Mouse (Mus musculus): Measurements from ENCODE around the gene Nr1h4.

The Nr1h4 gene

DNA sequence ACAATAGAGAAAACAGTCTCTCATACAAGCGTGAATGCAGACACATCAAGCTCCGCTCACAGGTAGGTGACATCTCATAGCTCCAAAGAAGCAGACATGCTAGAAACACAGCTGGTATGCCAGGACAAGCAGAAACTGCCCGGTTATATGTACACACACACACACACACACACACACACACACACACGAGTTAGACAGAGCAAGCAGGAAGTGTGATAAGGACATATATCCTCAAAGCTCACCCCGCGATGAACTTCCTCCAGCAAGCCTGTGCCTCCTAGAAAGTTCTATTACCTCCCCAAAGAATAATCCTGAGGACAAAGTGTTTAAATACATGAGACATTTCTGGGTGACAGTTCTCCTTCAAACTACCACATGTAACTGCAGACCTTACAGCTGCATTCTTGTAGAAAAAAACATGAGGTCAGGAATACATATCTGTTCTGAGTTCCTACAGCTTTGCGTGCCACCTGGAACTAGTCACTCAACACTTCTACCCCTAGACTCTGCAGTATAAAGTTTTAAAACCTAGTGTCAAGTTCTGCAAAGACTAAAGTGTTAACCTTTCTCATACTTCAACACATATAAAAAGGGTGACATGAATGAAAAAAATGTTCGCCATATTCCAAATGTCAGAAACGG, 11.5 kb downstream of the Nr1h4 start:
- DNase-seq (ENCODE audit: low spot score) = no peak

DNA sequence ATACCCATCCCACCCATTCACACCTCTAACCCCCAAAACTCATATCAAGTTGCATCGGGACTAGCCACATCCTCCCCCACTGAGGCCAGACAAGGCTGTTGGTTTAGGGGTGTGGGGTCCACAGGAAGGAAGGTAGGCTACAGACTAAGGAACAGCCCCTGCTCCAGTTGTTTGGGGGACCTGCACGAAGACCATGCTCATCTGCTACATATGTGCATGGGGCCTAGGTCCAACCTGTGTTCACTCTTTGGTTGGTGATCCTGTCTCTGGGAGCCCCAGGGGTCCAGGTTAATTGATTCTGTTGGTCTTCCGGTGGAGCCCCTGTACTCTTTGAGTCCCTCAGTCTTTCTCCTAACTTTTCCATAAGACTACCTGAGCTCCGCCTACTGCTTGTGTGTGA, 13.0 kb downstream of the Nr1h4 start:
- DNase-seq (ENCODE audit: low spot score) = no peak

DNA sequence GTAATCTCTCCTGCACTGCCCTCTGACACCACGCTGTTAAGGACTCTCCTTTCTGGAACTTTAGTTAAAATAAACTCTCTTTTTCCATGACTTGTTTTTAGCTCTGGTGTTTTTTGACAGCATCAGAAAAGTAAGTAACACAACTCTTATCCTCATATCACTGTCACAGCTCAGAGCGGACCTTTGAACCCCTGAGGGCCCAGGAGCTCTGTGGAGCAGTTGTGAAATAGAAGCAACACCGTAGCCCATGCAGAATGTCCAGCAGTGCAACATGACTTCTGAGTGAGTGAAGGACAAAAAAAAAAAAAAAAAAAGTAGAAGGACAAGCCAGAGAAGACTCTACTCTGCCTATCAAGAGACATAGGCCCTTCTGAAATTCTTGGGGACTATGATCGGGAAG, 14.2 kb downstream of the Nr1h4 start:
- no peak for DNase-seq (ENCODE audit: low spot score)

DNA sequence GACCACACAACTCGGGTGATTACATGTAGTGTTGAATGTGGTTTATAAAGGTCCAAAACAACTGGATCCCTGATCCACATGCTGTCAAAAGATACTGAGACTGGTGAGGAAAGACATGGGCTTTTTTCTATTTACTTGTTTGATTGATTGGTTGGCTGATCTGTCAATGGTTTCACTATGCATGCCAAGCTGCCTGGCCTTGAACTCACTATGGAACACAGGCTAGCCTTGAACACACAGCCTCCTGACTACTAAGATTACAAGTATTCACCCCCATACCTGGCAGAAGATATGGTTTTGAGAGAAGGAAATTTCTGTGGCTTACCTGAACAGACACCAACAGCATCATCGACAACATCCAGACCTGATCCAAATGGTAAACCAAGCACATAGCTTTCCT, 15.0 kb downstream of the Nr1h4 start:
- no peak for DNase-seq (ENCODE audit: low spot score)

DNA sequence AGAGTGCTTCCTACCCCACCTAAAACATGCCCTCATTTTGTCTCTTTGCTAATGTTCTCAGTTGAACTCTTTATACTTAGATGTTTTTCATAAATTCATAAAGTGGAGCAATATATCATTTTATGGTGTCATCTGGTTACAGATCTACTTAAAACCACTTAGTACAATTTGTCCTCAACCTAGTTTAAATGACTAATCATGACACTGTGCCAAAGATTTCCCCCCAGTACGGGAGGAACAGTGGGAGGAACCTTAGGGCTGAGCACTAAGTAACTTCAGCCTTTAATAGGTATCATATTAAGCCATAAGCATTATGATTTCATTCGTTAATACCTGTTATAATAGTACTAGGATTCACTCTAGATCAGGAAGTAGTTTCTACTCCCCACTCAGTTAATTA, 17.6 kb downstream of the Nr1h4 start:
- DNase-seq (ENCODE audit: low spot score) = no peak

- DNase-seq (ENCODE audit: low spot score) = no peak
These were observed 20.8 kb downstream of the Nr1h4 start for GRCm38 (mm10) chr10:89512562-89512961.

- no peak for DNase-seq (ENCODE audit: low spot score)
These were observed 22.8 kb downstream of the Nr1h4 start for GRCm38 (mm10) chr10:89510547-89510946.

GRCm38 (mm10) chr10:89508567-89508966, 24.8 kb downstream of the Nr1h4 start:
- DNase-seq (ENCODE audit: low spot score) = no peak

- no peak for DNase-seq (ENCODE audit: low spot score)
These were observed 26.9 kb downstream of the Nr1h4 start for GRCm38 (mm10) chr10:89506479-89506878.

GRCm38 (mm10) chr10:89505592-89505955, 27.8 kb downstream of the Nr1h4 start:
- DNase-seq (ENCODE audit: low spot score) = no peak

- no peak for DNase-seq (ENCODE audit: low spot score)
These were observed 28.3 kb downstream of the Nr1h4 start for GRCm38 (mm10) chr10:89504952-89505591.

DNA sequence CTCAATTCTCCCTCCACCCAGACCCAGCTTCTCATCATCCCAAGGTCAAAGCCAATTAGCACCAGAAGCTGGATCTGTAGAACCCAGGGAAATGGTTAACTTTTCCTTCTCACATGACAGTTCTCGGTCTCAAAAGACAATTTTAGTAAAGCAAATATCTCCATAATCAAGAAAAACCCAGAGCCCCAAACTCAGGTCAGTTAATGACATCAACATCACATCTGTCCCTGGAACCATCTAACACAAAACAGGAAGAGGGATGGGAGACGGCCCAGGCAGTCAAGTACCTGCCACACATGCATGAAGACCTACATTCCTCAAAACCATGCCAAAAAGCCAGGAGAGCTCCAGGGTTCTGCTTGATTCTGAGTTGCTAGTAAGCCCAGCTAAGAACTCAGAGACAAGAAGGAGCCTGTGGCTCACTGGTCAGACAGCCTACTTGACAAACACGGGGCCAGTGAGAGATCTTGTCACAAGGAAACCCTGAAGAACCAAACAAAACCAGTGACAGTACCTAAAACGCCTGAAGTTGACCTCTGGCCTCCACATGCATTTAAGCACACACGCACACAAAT, 30.3 kb downstream of the Nr1h4 start:
- no peak for DNase-seq (ENCODE audit: low spot score)

DNA sequence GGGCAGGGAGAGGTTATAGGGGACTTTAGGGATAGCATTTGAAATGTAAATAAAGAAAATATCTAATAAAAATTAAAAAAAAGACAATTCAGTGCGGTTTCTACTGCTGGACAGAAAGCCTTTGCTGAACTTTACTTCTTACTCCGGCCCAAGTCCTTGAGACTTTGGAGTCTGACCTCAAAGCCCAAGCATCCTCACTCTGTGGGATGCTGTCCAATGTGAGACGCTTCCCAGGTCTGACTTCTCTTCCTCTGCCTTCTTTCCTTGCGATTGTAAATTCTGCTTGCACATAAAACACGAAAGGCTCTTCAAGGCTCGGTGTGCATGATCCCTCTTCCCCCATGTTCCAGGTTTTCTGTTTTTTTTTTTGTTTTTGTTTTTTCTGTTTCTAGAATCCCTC, 31.5 kb downstream of the Nr1h4 start:
- no peak for DNase-seq (ENCODE audit: low spot score)

GRCm38 (mm10) chr10:89495537-89495936, 37.8 kb downstream of the Nr1h4 start:
- no peak for DNase-seq (ENCODE audit: low spot score)

DNA sequence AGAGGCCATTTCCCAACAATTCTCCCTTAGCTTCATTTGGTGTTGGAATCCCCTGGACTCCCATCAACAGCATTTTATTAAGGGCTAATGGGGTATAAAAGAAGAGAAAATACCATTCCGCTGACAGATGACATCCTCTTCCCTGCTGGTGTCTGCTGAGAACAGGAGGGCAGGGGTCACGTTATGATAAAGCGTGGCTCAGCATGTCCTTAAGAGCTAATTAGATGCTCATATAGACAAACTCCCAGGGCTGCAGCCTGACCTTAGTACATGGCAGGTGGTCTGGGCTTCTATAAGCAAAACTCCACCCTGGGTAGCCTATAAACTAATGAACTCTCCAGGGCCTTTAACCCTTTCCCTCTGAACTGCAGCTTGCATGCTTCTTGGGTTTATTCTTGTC, 42.1 kb downstream of the Nr1h4 start:
- peak; percentile 79 for DNase-seq (ENCODE audit: low spot score)

DNA sequence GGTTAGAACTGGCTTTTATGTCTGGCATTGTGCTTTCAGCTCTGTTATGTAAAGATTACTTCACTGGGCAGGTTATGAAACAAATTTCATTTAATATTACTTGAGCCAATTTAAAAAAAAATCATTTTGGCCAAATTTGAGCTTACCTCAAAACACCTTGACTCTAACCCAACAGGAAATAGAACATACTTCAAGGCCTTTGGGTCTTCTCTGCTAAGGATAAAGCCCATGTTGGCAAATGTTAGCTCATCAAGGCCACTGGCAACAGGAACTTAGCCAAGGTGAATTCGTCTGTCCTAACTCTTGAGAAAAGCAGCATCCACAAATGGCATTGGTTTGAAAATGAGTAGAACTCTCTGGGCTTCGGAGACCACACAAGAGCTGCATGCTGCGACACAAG, 43.1 kb downstream of the Nr1h4 start:
- no peak for DNase-seq (ENCODE audit: low spot score)

DNA sequence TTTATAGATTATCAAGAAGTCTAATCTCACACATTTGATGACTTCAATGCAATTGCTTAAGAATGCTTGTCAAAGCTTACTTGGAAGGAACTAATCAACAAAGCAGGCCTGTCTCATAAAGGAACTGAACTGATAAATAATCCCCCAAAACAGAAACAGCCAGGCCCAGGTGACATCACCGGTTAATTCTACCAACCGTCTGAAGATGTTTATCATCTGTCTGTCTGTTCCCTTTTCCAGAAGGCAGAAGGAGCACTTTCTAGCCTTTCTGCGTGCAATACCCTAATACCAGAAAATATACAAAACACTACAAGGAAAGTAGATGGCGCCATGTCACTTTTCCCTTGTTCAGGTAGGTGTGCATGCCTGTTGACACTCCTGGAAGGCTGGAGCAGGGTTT, 43.9 kb downstream of the Nr1h4 start:
- DNase-seq (ENCODE audit: low spot score) = no peak

DNA sequence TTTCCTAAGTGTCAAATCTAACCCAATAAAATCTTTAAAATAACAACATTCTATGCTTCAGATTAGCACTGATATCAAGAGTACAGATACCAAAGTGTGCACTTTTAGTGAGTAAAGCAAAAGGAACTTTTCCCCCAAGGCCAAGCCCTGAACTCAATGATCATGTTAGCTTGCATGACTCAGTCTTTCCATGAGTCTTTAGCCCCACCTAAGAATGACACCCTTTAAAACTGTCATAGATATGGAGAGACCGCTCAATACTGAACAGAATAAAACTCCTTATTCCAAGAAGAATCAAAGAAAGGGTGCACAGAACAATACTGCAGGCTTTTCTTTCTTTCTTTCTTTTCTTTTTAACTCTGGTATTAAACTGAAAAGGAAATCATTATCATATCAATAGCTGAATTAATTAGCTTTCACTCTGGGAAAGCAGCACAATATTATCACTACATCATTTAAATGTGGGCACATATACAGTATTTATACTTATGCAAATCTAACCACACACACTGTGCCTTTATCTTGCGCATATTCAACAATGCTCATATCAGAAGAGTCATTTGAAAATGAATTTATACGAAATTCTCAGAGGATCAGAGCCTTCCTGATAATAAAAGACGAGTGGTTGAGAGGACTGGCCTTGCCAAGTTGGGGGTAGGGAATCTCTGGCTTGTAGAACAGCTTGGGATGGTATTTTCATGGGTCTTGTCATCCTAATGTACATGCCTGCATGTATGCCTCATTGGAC, 46.2 kb downstream of the Nr1h4 start:
- no peak for DNase-seq (ENCODE audit: low spot score)

GRCm38 (mm10) chr10:89484907-89485306, 48.5 kb downstream of the Nr1h4 start:
- DNase-seq (ENCODE audit: low spot score) = no peak

DNA sequence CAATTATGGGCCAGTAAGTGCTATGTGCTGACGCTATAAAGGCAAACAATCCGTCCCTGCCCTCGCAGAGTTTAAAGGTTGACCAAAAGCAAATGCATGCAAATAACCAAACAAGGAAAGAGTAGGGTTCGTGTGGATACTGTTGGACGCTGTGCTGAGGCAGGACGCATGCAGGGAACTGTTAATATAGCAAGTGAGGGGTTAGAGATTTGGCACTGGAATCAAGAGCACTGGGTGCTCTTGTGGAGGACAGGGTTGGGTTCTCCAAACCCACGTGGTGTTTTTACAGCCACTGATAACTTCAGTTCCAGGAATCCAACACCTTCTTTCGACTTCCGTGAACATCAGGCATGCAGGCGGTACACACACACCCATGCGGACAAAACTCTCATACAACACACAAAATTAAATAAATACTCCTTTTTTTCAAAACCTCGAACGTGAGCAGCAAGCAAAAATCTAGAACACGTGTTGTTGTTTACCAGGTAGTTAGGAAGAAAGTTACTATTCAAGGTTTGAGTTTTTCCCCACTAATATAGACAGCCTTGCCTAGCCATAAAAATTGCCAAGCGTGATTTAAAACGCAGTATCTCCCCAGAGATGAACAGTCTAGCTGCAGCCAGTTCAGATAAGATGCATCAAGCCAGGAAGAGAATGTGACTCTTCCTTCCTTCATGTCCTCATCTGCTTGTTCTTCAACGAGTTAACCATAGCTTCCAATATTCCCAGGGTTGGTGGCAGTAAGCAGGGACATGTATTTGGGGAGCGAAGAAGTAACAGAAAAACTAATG, 49.4 kb downstream of the Nr1h4 start:
- no peak for DNase-seq (ENCODE audit: low spot score)

DNA sequence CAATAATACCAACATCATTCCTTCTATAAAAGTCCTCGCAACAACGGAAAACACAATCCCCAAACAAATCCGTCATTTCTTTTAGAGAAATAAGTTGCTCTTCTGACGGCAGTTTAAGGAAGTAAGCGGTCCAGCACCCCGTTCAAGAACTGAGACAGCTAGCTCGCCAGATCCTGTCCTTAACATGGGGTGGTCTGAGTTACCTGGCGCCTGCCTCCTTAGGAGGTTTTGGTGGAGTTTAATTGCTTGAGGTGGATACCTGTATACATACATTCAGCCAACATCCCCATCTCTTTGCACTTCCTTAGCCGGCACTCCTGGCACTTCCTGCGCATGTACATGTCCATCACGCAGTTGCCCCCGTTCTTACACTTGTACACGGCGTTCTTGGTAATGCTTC, 50.3 kb downstream of the Nr1h4 start:
- DNase-seq (ENCODE audit: low spot score) = no peak

- peak; percentile 58 for DNase-seq (ENCODE audit: low spot score)
These were observed 51.2 kb downstream of the Nr1h4 start for GRCm38 (mm10) chr10:89482142-89482681.

All from embryo, embryonic 10 days (tissue).